Mouse (Mus musculus) embryonic fibroblast, embryonic 13.5 days (primary cell): ENCODE measurements around the gene Ablim1.

Source experiments
- CTCF ChIP-seq: IDR thresholded peaks from 2 replicates; pipeline ENCODE4 v1.5.1; 2011; ENCODE audit warnings: mild to moderate bottlenecking, control low read depth, low read length, moderate library complexity, borderline replicate concordance; ENCODE audit not compliant: insufficient read depth
- POLR2A ChIP-seq: IDR thresholded peaks from 2 replicates; pipeline ENCODE4 v1.6.1; 2011; ENCODE audit warnings: low read depth, mild to moderate bottlenecking, control low read depth, low read length, moderate library complexity

DNA sequence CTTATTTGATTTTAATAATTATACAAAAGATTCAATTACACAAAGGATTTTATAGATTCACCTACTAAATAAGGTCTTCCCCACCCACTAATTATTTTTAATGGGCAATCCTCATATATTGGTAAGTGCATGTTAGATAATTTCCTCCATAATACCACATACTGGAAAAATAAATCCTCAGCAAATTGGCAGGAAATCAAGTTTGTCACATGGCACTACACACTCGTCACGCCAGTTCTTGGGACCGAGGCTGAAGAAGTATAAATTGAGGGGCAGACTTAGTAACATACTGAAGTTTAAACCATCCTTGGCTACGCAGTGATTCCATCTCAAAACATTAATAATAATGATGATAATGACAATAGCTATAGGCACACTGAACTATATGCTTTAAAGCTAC lies 8.1 kb downstream of the Ablim1 start:
- no peak for TF ChIP-seq POLR2A
- no peak for TF ChIP-seq CTCF
